Mouse (Mus musculus) spleen, postnatal 10 days (tissue): ENCODE measurements at regions not wholly inside any gene's neighbourhood (a gene's known extent, or its start where the extent isn't known, plus 50 kb on each side); places are given as distances from the start of the nearest gene placed in this dataset.
"Not testable (repeated sequence)": the region's sequence is repeated elsewhere in the genome, so short reads cannot be mapped to it uniquely, and the experiment has no call there.

Experiments
- DNase-seq, 2 experiments: peaks; one replicate each; pipeline ENCODE4 v3.0.0; 2021 to 2022; ENCODE audit warnings: low spot score in 2 of 2

GRCm38 (mm10) chr17:81319605-81320004, 122.0 kb upstream of the Gm11096 start:
- no peak for DNase-seq

GRCm38 (mm10) chr17:81316655-81317054, 124.9 kb upstream of the Gm11096 start:
- no peak for DNase-seq

GRCm38 (mm10) chr17:81305880-81306279, 135.7 kb upstream of the Gm11096 start:
- no peak for DNase-seq

GRCm38 (mm10) chr17:81304574-81304973, 137.0 kb upstream of the Gm11096 start:
- no peak for DNase-seq

GRCm38 (mm10) chr17:81302490-81302889, 139.1 kb upstream of the Gm11096 start:
- DNase-seq: no peak

- no peak for DNase-seq
These were observed 149.7 kb upstream of the Gm11096 start for GRCm38 (mm10) chr17:81291829-81292228.

GRCm38 (mm10) chr17:81282543-81282942, 159.0 kb upstream of the Gm11096 start:
- no peak for DNase-seq

- DNase-seq: no peak
These were observed 171.3 kb upstream of the Gm11096 start for GRCm38 (mm10) chr17:81270235-81270634.

- no peak for DNase-seq
These were observed 179.6 kb upstream of the Gm11096 start for GRCm38 (mm10) chr17:81261957-81262356.

GRCm38 (mm10) chr17:81260036-81260435, 181.5 kb upstream of the Gm11096 start:
- DNase-seq: no peak

GRCm38 (mm10) chr17:81256106-81256505, 185.5 kb upstream of the Gm11096 start:
- no peak for DNase-seq

- no peak for DNase-seq
These were observed 185.9 kb upstream of the Thumpd2 start for GRCm38 (mm10) chr17:81250748-81251147.

GRCm38 (mm10) chr17:81246156-81246555, 181.3 kb upstream of the Thumpd2 start:
- no peak for DNase-seq

GRCm38 (mm10) chr17:81231771-81232170, 166.9 kb upstream of the Thumpd2 start:
- not testable (repeated sequence) for DNase-seq

GRCm38 (mm10) chr17:81225281-81225680, 160.4 kb upstream of the Thumpd2 start:
- DNase-seq: no peak

GRCm38 (mm10) chr17:81221436-81221835, 156.6 kb upstream of the Thumpd2 start:
- no peak for DNase-seq

- no peak for DNase-seq
These were observed 150.0 kb upstream of the Thumpd2 start for GRCm38 (mm10) chr17:81214844-81215243.

- DNase-seq: no peak
These were observed 147.2 kb upstream of the Thumpd2 start for GRCm38 (mm10) chr17:81212043-81212442.

GRCm38 (mm10) chr17:81210389-81210788, 145.5 kb upstream of the Thumpd2 start:
- DNase-seq: no peak

- DNase-seq: no peak
These were observed 144.4 kb upstream of the Thumpd2 start for GRCm38 (mm10) chr17:81209323-81209722.

GRCm38 (mm10) chr17:81201052-81201451, 136.2 kb upstream of the Thumpd2 start:
- DNase-seq: no peak

- DNase-seq: no peak
These were observed 129.1 kb upstream of the Thumpd2 start for GRCm38 (mm10) chr17:81194006-81194405.

- DNase-seq: peak; percentile 6 to 64
These were observed 128.5 kb upstream of the Thumpd2 start for GRCm38 (mm10) chr17:81193230-81193871.

GRCm38 (mm10) chr17:81189996-81190395, 125.1 kb upstream of the Thumpd2 start:
- peak in 1 of 2 experiments; percentile 14 for DNase-seq
